Mouse (Mus musculus): ENCODE data around the gene Smarca4.

DNA sequence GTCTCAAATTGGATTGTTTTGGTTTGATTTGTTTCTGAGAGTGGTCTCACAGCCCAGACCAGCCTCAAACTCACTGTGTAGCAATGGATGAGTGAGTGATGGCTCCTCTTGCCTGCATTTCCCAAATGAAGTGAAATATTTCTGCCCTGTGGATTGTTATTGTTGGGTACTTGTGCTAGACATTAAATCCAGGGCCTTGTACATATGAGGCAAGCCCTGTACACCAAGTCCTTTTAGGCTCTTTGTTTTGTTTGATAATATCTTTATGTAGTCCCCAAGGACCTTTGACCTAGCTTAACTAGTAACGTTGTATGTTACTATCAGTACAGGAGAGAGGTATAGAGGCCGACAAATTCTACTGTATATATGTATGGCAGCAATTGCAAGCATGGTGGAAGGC lies 21.1 kb upstream of the Smarca4 start:
- TF ChIP-seq CTCF (IDR thresholded peaks at IDR 0.05; ENCODE audit: low read depth) (no peak), EP300 (optimal IDR thresholded peaks at IDR 0.05) (no peak)

All from stomach, postnatal 0 days (tissue).